Mouse (Mus musculus) spleen, adult 2 months (tissue): ENCODE data around the gene Nrxn1. TPM values are rescaled to one million over a fixed set of nuclear protein-coding genes. Genes with fewer than 3 reads are reported as not detected.

Experiments used
- DNase-seq, 2 experiments: peaks; one replicate each; pipeline versions ENCODE4 v3.0.0 to v3.0.0-alpha.2; 2012 to 2021; ENCODE audit warnings: low spot score in 2 of 2, low read depth in 1 of 2
- H3K27ac ChIP-seq: fragments of 200-500 bp; 2 replicates; pipeline ENCODE4 v1.5.1; 2012; ENCODE audit warnings: low read length, inconsistent platforms; ENCODE audit not compliant: insufficient read depth
- H3K27me3 ChIP-seq: fragments of 200-500 bp; 2 replicates; pipeline ENCODE4 v1.6.1; 2012; ENCODE audit warnings: mild to moderate bottlenecking, moderate library complexity, low read length, inconsistent platforms; ENCODE audit not compliant: control insufficient read depth, insufficient read depth
- H3K36me3 ChIP-seq: fragments of 200-500 bp; 2 replicates; pipeline ENCODE4 v1.6.1; 2012; ENCODE audit warnings: mild to moderate bottlenecking, low read length, inconsistent platforms; ENCODE audit not compliant: control insufficient read depth, insufficient read depth
- H3K4me1 ChIP-seq: fragments of 200-500 bp; 2 replicates; pipeline ENCODE4 v1.6.1; 2011; ENCODE audit warnings: inconsistent platforms; ENCODE audit not compliant: control insufficient read depth, insufficient read depth, insufficient read length
- H3K4me3 ChIP-seq: fragments of 200-500 bp; 2 replicates; pipeline ENCODE4 v1.5.1; 2011; ENCODE audit warnings: mild to moderate bottlenecking, inconsistent platforms; ENCODE audit not compliant: insufficient read depth, insufficient read length; ENCODE audit errors: extremely low read depth
- CTCF ChIP-seq: fragments of 200-500 bp; IDR thresholded peaks from 2 replicates; pipeline ENCODE4 v1.5.1; 2011; ENCODE audit warnings: mild to moderate bottlenecking, inconsistent platforms; ENCODE audit not compliant: insufficient read depth, insufficient read length, insufficient replicate concordance; ENCODE audit errors: extremely low read depth
- POLR2A ChIP-seq: fragments of 200-500 bp; IDR thresholded peaks from 2 replicates; pipeline ENCODE4 v1.6.1; 2011; ENCODE audit warnings: low read depth, low read length, inconsistent platforms
- WGBS: fragments of 180-500 bp; shearing (Covaris S2); methylation state at CpG from one replicate; pipeline ENCODE4 v1.1.7; 2018; 5-methylcytosine and 5-hydroxymethylcytosine counted together
- polyA plus RNA-seq: library from polyadenylated mRNA; depleted of rRNA; stranded (reverse); fragments of >200 nt; gene quantifications from 2 replicates; pipeline ENCODE4 v1.2.3, GENCODE M21; 2012

Nrxn1 gene
- polyA plus RNA-seq, 1 experiment, result 0.50 TPM

DNA sequence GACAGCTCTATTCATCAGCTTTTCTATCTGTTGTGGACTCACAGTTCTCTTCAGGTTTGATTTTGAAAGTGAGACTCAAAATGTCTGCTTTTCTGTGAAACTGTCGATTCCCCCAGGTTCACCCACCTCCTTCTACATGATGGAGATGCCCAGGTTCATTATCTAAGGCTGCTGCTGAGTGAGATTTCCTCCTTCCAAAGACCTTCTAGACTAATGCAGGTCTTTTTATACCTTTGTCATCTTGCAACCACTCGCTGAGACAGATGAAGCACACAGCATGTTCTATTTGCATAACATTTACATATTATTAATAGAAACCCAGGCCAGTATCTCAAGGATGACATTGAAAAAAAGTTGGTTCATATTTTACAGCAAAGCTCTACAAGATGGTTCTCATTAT is 295.9 kb downstream of the Nrxn1 start:
- 80% methylated on average over 2 of the region's 2 CpGs for WGBS

DNA sequence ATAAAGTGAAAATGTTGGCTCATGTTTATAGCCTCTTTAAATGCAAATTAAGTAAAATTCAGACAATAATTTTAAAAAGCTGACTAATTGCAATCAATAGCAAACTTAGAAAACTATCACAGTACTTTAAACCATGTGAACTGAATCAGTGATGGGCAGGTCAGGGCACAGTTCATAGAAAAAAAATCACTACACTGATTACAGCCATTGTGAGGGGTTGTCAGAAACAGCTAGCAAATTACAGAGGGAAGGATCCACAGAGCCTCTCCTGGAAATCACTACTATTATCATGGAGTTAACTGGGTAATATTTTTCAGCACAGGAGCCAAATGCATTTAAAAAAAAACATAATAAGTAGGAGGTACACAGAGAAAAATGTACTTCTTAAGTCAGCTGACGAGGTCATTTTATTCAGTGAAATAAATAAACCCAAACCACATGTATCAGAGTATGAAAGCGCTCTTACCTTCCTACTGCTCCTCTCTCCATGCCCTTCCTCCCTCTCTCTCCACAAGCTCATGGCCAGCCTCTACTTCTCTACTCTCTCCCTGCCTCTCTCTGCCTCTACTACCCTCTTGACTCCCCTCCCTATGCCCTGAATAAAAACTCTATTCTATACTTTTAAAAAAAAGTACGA is 304.3 kb downstream of the Nrxn1 start:
- Histone ChIP-seq H3K36me3 (no peaks in the 10 kb centered on the region), H3K4me3 (no peak overlapping the region), H3K4me1 (no peaks in the 10 kb centered on the region), H3K27ac (no peak overlapping the region), H3K27me3 (no peaks in the 10 kb centered on the region)
- TF ChIP-seq CTCF (no peak), POLR2A (no peak)
- no peak for DNase-seq
- WGBS, result 92% methylated on average over 3 of the region's 3 CpGs

More for the DNA sequence above, 295.9 kb downstream of the Nrxn1 start:
- DNase-seq, result no peak
- Histone ChIP-seq H3K4me1 (no peaks in the 10 kb centered on the region), H3K27me3 (no peaks in the 10 kb centered on the region), H3K36me3 (no peaks in the 10 kb centered on the region), H3K27ac (no peak overlapping the region), H3K4me3 (no peak overlapping the region)
- TF ChIP-seq POLR2A (no peak), CTCF (no peak)

DNA sequence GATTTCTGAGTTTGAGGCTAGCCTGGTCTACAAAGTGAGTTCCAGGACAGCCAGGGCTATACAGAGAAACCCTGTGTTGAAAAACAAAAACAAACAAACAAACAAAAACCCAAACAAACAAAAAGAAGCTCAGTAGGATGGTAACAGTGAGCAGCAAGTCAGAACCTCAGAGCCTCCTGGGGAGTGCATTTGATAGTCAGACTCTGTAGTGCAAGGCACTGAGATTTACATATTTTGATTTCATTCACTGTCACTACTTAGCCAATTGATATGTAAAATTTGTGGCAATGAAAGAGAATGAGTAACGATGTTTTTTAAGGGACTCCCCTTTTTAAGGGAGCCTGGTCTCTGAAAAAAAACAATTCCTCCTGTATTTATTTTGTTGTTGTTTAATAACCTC is 304.8 kb downstream of the Nrxn1 start:
- H3K27me3 ChIP-seq, result no peaks in the 10 kb centered on the region
- H3K36me3 ChIP-seq, result no peaks in the 10 kb centered on the region
- 79% methylated on average over 1 of the region's 1 CpGs for WGBS
- H3K27ac ChIP-seq, result no peak overlapping the region
- TF ChIP-seq POLR2A, result no peak
- no peak for TF ChIP-seq CTCF
- no peak for DNase-seq
- H3K4me1 ChIP-seq, result no peaks in the 10 kb centered on the region
- H3K4me3 ChIP-seq, result no peak overlapping the region

GRCm38 (mm10) chr17:90787121-90787788 is 305.6 kb downstream of the Nrxn1 start:
- no peaks in the 10 kb centered on the region for H3K27me3 ChIP-seq
- H3K4me1 ChIP-seq, result no peaks in the 10 kb centered on the region
- 89% methylated on average over 5 of the region's 5 CpGs for WGBS
- TF ChIP-seq POLR2A, result no peak
- TF ChIP-seq CTCF, result no peak
- no peak for DNase-seq
- H3K4me3 ChIP-seq, result no peak overlapping the region
- no peaks in the 10 kb centered on the region for H3K36me3 ChIP-seq
- H3K27ac ChIP-seq, result no peak overlapping the region

- H3K4me3 ChIP-seq, result no peak overlapping the region
- no peak for TF ChIP-seq CTCF
- TF ChIP-seq POLR2A, result no peak
- no peaks in the 10 kb centered on the region for H3K4me1 ChIP-seq
- no peak for DNase-seq
- no peak overlapping the region for H3K27ac ChIP-seq
- no peaks in the 10 kb centered on the region for H3K27me3 ChIP-seq
- no peaks in the 10 kb centered on the region for H3K36me3 ChIP-seq
- WGBS, result 80% methylated on average over 1 of the region's 1 CpGs
These were observed 312.4 kb downstream of the Nrxn1 start for GRCm38 (mm10) chr17:90780481-90780880.

GRCm38 (mm10) chr17:90775397-90775796 is 317.5 kb downstream of the Nrxn1 start:
- Histone ChIP-seq H3K27me3 (no peaks in the 10 kb centered on the region), H3K36me3 (no peaks in the 10 kb centered on the region), H3K4me3 (no peak overlapping the region), H3K27ac (no peak overlapping the region), H3K4me1 (no peaks in the 10 kb centered on the region)
- TF ChIP-seq POLR2A (no peak), CTCF (no peak)
- 87% methylated on average over 3 of the region's 3 CpGs for WGBS
- no peak for DNase-seq

- no peaks in the 10 kb centered on the region for H3K36me3 ChIP-seq
- no peaks in the 10 kb centered on the region for H3K27me3 ChIP-seq
- H3K27ac ChIP-seq, result no peak overlapping the region
- 75% methylated on average over 3 of the region's 3 CpGs for WGBS
- DNase-seq, result no peak
- TF ChIP-seq POLR2A (no peak), CTCF (no peak)
- H3K4me3 ChIP-seq, result no peak overlapping the region
- no peaks in the 10 kb centered on the region for H3K4me1 ChIP-seq
These were observed 319.6 kb downstream of the Nrxn1 start for GRCm38 (mm10) chr17:90773233-90773632.
